Mouse (Mus musculus): ENCODE measurements around the gene Pet2. TPM values are rescaled to one million over a fixed set of nuclear protein-coding genes. Genes with fewer than 3 reads are reported as not detected.

The Pet2 gene
- not detected for total RNA-seq (2021)
- long read RNA-seq, experiment 1, result 0 reads
- long read RNA-seq, experiment 2, result 0 reads

DNA sequence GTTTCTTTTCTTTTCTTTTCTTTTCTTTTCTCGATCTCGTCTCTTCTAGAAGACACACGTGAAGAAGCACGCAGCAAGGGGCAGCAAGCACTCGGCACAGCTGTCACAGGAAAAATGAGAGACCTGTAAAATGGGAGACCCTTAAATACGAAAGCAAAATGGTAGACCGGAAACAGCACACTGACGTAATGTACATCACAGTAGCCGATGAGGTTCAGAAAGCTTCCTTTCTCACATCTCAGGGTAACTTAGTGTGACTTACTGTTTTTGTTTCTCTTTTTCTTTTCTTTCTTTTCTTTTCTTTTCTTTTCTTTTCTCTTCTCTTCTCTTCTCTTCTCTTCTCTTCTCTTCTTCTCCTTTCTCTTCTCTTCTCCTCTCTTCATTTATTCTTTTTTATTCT is at the start of gene Pet2:
Pet2 (minus strand) TSS at position 101 of the 400 bp plus-strand sequence.
- DNase-seq (ENCODE audit: low spot score in 2 of 2), result no peak

Measured in layer of hippocampus, postnatal 14 days (tissue).